Mouse (Mus musculus): ENCODE data around the gene Wdr19. TPM values are rescaled to one million over a fixed set of nuclear protein-coding genes. Genes with fewer than 3 reads are reported as not detected.
A peak's percentile ranks its signal among the peaks of the same experiment; 100 is the strongest.

The Wdr19 gene
- polyA plus RNA-seq (2015; fragmentation: Nextera tagmentation; extraction: Ambion mirVana), result 2.9 and 3.1 TPM in 2 replicates

DNA sequence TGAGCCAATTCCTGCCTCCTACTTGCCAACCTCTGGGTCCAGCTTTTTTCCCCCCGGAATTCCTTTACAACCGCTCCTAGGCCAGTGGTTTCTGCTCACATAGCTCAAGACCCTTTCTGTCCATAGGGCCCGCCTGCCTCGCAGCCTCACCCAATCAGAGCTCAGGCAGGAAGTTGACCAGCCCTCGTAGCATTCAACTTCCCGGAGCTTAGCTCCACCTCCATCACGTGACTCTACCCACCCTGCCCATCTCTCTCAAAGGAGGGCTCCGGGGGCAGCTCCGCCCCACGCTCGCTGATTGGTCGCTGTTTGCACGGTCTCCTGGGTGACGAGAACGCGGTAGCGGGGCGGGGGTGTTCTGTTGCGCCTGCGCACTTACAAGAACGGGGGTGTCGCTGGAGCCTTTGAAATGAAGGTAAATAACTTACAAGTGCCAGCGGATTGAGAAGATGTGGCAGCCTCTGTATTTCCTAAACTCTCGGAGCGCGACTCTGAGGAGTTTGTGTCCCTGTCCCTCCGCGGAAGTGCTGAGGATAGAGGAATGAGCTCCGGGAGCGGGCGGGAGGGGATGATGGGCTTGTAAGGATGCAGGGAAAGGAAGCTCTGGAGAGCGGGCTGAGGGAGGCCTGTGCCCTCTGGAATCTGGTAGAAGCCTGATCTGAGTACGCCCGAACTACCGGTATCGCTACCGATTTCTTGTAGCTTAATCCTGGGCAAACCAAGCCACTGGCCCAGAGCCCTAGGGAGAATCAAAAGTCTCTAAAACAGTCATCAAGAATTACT, at the start of gene Wdr19:
TSS of gene Wdr19 (plus strand) at position 351 of the 783 bp plus-strand sequence.
- DNase-seq (ENCODE audit: low spot score), result peak; percentile 100

DNA sequence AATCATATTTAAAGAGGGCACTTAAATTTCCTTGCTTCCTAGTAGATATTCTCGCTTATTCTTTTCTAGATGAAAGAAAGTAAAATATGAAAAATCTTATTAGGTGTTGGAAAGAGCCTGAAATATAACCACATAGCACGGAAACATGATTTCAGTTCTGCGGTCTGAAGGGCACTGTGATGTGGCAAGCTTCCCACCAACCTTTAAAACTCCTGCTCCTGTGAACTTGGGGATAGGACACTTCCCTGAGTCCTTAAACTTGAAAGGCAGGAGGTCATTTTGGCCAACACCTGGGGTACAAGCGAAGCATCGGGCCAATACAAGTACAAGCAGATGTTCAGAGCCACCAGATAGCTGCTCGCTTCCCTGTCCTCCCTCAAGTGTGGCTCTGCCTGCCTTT, 49.8 kb upstream of the Wdr19 start:
- no peak for DNase-seq (ENCODE audit: low spot score)

DNA sequence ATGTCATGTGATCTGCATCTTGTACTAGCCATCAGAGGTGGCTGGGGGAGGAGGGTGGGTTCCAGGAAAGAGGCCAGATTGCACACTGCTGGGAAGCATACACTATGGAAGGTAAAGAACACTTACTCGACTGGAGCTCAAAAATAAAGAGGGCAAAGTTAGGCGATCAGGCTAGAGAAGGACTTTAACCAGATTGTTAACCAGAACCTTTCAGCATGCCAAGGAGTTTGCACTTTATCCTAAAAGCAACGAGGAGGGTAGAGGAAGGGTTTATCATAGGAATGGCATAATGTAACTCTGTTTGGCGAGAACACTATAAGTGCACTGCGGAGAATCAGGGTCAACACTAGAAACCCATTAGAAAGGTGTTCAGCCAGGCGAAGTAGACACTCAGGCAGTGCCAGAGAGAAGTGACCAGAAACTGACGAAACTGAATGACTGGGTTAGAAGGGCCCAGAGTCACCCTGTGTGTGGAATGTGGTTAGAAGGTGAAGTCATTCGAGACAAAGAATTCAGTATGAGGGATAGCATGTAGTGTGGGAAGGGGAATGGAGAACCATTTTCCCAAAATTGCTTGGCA, 49.0 kb upstream of the Wdr19 start:
- DNase-seq (ENCODE audit: low spot score), result no peak

DNA sequence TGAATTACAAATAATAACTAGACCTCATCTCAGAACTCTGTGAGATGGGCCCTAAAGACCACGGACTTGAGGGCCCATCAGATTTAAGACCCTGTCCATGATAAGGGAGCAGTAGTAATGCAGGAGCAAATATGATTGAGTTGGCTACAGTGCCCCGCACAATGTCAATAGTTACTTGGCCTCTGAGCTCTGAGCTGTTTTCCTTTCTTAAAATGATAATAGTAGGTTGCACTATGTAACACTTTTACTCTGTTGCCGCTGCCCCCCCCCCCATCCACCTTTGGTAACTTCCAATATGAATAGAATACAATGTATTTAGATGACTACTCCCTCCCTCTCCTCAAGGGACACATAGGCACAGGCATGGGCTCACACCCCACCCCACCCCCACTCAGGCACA, 48.2 kb upstream of the Wdr19 start:
- DNase-seq (ENCODE audit: low spot score), result no peak

DNA sequence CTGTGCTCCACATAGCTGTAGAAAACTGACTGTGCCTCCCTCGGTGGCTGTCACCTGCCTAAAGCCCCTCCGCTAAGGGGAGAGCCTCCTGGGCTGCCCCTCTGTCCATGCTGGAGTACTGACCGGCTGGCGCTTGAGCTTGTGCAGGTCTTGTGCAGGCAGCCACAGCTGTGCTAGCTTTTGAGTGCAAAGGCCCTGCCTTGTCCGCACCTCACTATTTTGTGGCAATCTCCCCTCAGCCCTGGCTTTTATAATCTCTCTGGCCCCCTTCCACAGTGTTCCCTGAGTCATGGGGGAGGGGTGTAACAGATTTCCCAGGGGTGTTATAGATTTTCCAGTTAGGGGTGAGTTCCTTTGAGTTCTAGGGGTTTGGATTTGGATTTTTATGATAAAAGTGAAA, 47.7 kb upstream of the Wdr19 start:
- no peak for DNase-seq (ENCODE audit: low spot score)

DNA sequence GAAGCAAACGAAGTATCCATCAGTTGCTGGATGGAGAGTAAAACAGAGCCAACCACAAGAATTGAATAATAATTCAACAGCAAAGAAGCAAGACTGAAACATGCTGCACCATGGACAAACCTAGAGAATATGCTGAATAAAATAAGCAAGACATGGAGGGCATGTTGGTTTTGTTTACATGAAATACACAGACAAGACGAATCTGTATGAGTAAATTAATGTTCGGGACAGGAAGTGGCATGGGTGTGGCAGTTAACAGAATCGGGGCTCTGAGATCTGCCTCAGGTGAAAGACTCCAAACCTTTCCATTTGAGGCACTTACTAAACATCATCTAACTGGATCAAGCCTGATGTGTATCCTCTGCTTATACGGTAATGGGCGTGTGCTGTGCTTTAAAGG, 45.2 kb upstream of the Wdr19 start:
- no peak for DNase-seq (ENCODE audit: low spot score)

DNA sequence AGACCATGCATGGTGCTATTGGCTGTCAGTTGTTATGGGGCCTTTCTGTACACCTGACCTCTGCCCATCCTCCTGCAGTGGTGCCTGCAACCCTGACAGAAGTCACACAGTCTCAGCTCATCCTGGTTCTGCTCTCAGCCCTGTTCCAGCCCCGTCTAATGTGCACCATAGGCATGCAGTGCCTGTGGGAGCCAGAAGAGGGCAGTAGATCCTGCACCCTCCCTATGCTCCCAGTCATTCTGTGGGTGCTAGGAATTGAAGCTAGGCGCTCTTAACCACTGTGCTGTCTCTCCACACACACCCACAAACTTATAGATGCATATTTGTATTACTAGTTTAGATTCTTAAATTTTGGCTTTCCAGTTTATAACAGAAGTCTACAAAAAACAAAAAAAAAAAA, 42.6 kb upstream of the Wdr19 start:
- peak; percentile 48 for DNase-seq (ENCODE audit: low spot score)

DNA sequence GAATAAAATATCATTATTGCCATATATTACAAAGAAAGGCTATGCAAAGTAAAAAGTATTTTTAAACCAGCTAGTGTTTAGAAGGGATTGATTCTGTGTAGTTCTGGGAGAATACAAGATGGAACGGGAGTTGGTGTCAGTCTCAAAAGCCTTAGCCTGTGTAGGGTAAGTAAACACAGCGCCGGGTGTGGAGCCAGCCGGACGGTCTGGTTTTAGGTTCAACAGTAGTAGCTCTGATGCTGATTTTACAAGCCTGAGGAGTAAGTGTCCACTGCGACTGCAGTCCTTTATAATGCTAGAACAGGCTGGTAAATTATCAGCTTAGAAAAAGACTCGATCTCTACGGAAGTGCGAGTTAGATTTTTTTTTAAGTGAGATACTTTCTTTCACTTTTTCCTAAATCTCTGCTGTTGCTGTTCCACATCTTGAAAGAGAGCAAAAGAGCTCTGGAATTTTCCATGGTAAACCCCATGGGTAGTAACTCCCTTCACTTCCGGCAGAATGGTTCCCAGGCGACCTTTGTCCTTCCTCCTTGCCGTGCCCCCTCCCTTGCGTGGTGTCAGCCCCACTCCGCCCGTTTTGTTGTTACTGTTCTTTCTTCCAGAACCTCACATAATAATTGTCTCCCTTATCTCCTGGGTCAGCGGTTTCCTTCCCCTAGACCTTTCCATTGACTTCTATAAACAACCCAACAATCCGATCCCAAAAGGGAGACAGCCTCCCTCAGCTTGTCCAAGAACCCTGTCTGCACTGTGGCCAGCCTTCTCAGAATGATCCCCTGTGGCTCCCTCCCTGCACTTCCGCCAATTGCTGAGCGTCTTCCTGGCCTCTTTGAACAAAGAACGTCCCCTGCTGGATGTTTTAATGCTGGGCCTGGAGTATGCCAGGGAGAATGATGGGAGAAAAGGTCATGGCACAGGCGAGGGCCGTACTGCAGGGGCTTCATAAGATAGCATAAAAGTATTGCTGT, 41.8 kb upstream of the Wdr19 start:
- DNase-seq (ENCODE audit: low spot score), result no peak

DNA sequence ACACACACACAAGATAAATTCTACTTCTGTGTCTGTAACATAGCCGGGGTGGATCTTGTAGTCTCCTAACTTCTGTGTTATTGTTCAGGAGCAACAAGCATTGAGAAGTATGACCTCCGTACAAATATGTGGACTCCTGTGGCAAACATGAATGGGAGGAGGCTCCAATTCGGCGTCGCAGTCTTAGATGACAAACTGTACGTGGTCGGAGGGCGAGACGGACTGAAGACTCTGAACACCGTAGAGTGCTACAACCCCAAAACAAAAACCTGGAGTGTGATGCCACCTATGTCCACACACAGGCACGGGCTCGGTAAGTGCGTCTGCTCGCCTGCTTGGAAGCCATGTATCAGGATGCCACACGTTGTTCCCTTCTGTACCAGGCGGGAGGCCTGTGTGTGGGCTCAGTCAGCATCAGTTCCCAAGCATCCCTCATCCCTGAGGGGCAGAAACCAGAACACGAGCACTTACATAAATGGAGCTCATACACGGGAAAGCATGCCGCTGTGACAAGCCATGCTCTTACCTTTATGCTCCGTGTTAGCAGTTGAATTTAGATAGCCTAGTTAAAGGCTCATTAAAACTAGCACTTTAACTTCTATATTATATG, 40.7 kb upstream of the Wdr19 start:
- DNase-seq (ENCODE audit: low spot score), result no peak

DNA sequence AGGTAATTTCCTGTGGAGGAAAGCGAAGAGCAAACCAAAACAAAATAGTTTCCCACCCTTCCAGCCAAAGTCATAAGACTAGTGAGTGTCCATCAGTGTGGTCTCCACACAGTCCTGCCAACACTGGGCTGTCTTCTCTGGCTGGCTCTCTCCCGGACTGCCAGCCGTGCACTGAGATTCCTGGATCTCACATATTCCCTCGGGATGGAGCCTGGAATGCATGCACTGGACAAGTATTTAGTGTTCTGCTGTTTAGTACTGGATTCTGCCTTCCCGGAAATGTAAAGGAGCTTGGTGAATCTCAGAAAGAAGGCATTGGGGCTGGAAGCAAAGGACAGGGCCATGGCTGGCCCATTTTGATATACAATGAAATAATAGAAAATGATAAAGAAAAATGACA, 36.5 kb upstream of the Wdr19 start:
- no peak for DNase-seq (ENCODE audit: low spot score)

DNA sequence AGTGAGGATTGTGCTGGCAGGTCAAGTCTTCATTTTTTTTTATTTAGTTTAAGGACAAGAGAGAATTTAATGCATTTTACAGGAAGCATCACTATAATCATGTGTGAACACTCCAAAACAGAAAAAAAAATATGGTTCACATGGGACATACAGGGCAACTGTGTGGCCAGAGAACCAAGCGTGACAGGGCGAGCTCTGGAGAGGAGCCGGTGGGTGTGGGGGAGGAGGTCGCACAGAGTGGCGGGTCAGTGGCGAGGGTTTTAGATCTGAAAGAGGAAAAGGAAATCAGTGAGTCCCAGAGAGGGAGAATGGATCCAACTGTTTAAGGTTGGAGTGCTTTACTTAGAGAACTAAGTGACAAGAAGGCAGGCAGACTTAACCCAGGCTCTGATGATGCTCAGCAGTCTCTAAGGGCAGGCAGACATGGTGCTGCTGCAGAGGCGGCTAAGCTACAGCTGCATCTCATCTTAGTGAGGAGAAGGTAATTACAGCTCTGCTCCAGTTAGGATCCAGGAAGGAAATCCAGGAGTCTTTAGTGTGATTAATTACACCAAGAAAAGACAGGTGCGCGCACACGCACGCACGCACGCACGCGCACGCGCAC, 35.9 kb upstream of the Wdr19 start:
- DNase-seq (ENCODE audit: low spot score), result no peak

DNA sequence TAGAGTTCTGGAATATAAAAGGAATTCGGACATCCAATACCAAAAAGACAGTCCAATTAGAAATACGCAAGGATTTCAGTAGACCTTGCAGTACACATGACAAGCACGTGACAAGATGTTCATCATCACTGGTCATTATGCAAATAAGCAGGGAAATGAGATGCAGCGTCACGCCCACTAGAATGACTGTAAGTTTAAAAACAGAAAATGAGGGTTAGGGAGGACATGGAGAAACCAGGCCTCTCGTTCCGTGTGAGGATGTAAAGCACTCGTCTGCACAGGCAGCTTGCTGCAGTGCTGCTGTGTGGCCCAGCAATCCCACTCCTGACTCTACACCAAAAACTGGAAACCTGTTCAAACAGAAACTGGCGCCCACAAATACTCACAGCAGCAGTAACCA, 29.3 kb upstream of the Wdr19 start:
- DNase-seq (ENCODE audit: low spot score), result no peak

DNA sequence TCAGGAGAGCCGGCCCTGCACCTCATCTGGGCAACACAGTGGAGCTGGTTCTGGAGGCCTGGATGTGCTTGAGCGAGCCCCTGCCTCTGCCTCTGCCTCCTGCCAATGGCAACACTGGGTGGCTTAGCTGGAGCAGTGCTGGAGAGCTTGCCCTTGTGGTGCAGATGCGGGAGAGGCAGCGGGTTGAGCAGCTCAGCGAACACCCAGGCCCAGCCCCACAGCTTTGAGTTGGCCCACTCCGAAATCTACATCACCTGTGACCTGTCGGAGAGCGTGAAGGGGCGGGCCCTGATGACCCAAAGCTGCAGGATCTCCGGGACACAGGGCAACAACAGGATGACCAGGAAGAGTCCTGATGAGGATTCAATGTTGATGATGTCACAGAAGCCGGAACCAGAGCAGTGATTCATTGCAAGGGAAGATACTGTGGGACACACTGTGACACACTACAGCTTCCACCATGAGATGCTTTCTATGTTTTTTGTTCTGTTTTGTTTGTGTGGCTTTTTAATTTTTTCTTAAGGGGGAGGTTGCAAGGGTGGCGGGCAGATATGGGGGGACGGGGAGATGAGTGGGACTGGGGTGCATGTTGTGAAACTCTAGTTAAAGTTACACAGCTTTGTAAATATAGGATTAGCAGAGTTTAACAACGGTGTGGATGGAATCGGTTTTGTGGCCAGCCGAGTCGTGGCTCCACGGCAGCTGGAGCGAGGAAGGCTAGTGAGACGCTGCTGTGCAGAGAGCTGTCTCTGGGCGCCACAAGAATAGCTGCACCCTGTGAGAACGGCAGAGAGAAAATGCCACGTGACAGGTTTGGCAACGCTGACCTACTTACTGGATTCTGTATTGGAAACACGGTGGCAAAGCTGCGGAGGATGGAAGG, 24.2 kb upstream of the Wdr19 start:
- no peak for DNase-seq (ENCODE audit: low spot score)

DNA sequence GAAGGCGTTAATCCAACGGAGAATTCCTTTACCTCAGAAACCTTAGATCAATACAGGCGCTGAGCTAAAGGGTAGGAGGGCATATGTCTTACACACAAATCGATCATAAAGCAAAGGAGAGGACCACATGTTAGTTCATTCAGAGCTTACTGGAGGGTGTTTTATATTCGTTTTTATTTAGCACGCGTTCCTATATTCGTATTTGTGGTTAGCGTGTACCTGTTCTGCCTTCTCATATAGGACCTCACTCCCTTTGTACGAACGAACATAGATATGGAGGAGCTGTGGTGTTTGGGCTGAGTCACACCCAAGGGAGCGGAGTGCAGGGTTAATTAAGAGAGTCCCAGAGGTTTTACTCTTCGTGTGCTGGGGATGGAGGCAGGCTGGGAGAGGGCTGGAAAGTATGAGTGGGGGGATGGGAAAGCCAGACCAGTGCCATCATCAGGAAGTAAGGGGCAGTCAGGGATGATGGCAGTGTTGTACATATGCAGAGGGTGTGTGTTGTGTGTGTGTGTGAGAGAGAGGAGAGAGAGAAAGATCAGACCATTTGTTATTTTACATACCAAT, 23.5 kb upstream of the Wdr19 start:
- no peak for DNase-seq (ENCODE audit: low spot score)

DNA sequence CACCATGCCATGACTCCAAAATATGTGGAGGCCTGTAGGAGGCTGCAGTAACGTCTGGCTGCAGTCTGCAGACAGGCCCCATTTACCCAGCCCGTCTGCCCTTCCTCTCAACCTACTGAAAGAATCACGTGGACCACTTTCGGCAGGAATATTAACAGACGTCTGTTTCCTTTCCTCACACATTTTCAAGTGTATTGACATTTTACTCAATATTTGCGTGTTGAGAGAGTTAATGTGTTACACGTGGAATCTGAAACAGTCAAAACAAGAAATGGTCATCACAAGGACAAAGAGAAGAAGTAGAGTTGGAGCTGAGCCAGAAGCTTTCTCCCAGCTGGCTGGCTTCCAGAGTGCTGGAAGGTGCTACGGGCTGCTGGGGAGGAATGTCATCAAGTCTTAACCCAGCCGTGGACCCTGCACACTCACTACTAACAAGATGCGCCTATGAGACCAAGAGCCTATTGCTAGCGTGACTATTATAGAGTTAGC, 22.4 kb upstream of the Wdr19 start:
- no peak for DNase-seq (ENCODE audit: low spot score)

DNA sequence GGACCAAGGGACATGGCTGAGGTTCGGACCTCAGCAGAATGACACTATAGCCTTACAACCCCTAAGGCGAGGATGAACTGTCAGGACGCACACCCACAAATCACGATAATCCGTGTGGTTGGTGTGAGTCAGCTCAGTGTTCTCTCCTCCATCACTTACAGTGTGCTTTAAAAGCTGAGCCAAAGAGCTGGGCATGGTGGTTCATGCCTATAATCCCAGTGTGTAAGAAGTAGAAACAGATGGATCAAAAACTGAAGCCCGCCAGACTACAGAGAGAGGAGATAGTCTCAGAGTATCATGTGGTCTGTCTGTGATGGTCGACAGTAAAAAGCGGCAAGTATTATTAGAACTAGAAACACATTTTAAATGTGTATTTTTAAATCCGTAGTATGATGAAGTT, 21.0 kb upstream of the Wdr19 start:
- no peak for DNase-seq (ENCODE audit: low spot score)

DNA sequence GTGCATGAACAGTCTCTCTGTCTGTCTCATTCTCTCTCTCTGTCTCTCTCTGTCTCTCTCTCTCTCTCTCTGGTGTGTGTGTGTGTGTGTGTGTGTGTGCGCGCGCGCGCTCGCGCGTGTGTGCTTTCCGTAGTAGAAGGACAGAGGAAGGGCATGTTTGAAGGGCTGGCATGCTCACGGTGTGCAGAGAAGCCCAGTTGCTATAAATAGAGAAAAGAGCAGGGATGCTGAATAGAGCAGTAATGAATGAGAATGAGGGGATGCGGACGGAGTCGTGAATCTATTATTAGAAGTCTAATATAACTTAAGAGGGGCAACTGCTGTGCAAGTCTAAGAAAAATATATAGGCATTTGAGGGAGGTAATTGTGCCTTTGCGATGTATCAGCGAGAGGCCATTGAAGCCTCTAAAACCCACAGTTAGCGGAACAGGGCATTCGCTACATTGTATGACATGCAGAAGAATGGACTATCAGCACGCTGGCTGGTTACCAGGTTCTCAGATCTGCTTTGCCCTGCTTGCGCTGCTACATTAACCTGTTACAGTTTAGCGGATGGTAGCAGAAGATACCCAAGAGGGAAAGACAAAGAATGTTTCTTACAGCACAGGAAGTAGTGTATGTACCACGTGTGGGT, 18.2 kb upstream of the Wdr19 start:
- no peak for DNase-seq (ENCODE audit: low spot score)

DNA sequence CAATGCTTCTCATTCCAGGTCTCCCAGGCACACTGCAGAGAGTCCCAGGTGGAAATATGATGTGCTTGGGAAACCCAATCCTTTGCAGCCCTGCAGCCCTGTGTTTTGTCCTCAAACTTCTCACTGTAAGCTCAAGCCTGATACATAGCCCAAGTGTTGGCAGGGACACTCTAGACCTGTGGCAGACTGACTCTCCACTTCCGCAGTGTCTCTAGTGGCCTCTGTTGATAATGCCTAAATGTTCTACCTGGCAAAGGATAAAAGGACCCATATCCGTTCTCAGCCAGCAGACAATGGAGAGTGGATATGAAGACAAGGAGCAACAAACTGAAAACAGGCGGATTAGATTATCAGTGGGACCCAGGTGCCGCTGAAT, 17.7 kb upstream of the Wdr19 start:
- DNase-seq (ENCODE audit: low spot score), result no peak

DNA sequence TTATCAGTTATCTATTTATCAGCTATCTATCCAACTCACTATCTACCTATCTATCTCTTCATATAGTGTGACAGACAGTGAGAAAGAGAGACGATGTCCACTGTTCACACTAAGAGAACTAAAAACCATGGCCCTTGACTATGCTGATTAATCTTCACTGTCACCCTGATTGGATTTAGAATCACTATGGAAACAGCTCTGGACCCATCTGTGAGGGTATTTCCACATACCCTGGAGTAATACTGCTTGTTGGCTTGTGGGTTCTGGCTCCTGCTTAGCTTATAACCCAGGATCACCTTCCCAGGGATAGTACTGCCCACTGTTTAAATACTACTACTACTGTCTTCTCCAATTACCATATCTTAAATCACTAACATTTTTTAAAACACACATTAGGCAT, 17.2 kb upstream of the Wdr19 start:
- no peak for DNase-seq (ENCODE audit: low spot score)
